Mouse (Mus musculus) embryo, embryonic 11.5 days (tissue): Measurements from ENCODE around the gene Pip5kl1.

Experiments
- DNase-seq: peaks from one replicate; pipeline ENCODE4 v3.0.0-alpha.2; 2012; ENCODE audit warnings: low read depth, low spot score

Gene Pip5kl1

DNA sequence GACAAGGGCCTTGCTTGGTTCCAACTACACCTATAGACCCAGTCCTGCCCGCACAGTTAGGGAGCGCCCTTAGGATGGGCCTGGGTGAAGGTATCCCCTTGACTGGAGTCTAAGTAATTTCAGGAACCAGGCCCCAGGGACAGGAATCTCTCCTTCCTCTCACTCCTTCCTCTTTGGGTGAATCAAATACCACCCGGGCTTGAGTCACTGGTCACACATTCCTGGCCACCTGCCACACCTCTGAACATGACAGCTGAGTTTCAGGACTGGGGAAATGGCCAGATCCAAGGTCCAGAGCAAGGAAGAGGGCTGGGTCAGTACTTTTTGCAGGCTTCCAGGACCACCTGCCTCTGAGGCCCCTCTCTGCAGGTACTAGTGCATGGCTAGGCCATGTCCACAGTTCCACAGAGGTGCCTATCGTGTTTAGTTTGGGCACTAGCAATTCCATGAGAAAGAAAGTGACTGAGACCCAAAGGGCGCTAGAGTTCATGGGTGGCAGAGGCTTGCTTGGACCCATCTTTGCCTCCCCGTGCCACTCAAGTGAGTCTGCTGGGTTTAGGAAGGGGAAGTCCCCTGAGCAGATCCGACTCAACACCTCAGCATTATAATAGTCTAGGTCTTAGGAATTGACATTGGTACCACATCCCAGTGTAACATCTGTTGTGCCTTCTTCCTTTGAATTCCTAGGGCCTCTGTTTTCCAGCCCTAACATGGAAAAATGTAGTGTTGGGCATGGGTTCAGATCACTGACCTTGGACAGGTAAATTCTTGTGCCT, 26.4 kb upstream of the Pip5kl1 start:
- no peak for DNase-seq

DNA sequence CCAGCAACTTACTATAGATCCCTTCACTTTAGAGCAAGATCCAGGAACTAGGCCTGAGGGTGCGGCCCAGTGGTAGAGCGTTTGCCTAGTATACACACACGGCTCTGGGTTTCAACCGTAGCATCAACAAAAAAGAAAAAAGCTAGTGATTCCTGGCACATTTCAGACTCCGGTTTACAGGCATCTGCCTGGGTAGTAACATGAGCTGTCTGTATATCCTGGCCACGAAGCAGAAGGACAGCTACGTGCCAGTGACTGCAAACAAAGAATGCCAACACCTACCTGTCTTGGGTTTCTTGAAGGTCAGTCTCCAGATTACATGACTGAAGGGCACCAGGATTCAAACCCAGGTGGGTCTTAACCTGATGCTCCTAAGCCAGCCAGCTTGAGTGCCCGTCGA, 25.4 kb upstream of the Pip5kl1 start:
- DNase-seq = no peak

DNA sequence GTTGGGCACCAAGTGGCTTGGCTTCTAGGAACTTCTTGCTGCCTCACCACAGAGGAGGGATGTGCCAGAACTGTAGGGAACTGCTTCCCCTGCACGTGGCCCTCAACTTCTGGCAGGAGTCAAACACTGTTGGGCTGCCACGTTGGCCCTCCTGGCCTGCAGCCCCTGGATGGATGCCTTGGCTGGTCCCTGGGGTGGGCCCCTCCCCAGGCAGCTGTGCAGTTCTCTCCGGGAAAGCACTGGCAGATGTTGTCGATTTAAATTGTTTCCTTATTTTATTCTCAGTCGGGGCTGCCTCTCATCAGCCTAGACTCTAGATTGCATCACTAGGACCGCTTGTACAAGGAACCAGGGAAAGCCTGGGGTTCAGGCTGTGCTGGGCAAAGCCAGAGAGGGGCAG, 24.8 kb upstream of the Pip5kl1 start:
- no peak for DNase-seq

DNA sequence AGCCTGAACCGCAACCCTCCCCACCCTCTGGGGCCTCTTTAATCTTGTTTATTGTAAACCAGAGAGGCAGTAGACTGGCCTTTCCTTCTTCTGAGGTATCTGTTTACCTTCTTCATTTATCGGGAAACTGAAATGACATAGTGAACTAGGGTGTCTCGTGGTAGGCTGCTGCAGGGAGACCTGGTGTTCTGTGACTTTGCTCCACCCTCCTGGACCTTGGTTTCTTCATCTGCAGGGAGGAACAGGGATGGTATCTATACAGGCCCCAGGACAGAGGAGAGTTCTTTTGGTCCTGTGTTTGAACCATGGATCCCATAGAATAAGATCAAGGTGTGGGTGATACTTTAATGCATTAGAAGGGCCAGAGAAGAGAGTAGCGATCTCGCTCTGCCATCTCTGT, 23.4 kb upstream of the Pip5kl1 start:
- no peak for DNase-seq

DNA sequence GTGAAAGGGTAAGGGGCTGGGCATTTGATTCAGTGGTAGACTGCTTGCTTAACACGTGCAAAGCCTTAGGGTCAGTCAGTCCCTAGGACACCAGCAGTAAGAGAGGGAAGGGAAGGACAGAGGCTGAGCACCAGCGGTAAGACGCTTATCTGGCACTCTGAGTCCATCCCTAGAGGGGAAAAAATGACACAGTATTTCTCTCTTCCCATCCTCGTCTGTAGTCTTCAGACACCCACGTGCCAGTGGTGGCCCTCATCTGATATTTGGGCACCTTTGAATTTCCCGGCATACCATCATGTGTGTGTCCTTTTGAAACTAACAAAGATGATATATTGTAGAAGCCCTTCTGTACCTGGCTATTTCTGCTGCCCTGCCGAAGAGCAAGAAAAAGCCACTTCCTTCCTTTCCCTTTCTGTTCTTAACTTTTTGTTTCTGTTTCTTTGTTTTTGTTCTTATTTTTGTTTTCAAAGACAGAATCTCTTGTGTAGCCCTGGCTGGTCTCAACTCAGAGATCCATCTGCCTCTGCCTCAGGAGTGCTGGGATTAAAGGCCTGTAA, 20.9 kb upstream of the Pip5kl1 start:
- DNase-seq = no peak

DNA sequence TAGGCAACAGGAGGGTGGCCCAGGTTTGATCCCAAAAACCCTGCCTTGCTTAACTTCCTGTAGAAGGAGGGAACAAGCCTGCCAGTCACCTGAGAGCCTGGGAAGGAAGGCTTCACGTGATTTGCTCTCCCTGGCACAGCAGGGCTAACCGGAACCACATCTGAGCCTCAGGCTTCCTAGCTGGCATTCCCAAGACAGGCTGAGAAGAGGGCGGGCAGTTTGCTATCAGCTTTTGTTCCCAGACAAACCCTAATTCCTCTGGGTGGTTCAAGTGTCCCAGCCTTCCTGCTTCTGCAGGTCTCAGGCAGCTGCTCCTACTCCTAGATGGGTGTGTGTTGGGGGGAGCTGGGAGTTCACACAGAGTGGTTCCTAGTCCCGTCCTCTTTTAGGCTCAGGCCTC, 19.1 kb upstream of the Pip5kl1 start:
- DNase-seq = no peak

DNA sequence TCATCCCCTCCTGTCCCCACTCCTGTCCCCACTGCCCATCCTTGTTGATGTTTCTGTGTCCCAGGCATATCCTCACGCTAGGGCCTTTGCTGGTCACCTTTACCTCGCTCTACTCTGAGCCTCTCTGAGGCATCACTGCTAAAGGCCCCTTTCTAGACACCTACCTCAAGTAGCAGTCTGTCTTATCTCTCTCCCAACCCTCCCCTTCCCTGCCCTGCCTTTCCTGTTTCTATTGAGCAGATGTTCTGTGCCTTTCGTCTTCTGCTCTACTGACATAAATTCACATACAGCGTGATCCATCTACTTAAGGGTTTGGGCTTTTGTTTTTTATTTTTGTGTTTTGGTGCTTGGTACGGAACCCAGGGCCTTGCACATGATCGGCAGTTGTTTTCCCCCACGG, 18.6 kb upstream of the Pip5kl1 start:
- no peak for DNase-seq

DNA sequence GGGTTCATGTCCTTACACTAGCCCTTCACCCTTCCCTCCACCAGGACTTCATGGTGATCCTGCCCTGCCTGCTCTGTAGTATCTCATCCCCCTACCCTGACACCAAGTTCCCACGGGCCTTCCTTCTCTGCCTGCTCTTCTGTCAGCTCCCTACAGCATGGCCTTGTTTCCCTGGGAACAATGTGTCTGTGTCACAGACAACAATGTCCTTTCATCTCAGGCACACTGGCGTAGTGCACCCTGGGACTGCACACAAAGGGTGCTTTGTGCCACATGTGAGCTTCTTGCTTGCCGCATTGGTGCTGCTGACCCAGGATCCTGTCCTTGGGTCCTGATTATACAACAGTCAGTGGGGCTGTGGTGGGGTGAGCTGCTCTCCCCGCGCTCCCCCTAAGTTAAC, 15.0 kb upstream of the Pip5kl1 start:
- DNase-seq = no peak

DNA sequence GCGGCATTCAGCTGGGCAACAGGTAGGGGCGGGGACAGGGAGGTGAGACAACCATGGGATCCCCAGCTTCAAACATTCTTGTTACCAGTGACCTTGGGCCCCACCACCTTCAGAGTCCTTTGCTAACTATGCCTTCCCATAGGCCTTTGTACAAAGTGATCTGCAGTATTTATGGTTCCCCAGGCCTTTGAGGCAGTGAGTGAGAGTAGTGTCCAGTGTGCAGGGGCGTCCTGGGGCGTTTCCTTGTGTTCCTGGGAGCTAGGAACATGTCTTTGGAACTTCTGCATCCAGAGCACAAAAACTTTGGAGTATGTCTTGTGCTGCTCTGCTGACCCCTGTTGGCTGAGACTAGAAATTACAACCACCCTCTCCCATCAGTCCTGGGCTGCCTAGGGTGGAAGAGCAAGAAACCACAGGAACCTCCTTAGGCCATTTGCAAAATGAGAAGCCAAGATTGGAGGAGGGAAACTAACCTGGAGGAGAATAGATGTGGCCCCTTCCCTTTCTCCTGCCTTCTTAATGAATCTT, 8.0 kb upstream of the Pip5kl1 start:
- peak; percentile 56 for DNase-seq

DNA sequence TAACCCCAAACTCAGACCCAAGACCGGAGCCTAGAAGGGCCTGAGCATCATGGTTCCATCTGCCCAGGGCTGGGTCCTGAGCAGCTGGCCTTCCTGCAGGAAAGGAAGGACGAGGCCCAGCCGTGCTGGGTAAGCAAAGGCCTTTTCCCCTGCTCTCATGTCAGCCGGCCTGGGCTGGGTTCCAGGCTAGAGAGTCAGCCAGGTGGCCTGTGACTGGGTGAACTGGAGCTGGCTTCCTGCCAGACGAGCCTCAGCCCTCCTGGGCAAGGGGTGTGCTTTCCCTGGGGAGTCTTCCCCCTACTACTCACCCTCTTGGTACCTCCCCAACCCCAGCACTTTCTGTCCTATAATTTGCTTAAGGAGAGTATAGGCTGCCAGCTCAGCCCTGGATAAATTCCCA, 6.4 kb upstream of the Pip5kl1 start:
- DNase-seq = no peak

DNA sequence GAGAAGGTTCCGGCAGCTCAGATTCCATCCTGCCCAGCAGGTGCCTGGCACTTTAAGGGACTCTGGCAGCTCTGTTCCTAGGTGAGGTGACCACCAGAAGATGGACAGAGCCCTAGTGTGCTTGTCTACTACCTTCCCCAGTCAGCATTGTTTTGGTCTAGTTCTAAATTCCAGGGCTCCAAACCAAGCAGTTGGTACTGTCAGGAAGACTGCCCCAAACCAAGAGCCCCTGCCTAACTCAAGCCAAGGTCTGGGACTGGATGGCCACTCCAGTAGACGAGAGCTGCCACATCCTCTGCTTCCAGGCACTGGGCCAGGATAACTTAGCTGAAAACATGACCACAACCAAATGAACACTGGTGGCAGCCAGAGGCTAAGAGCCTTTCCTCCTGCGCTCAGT, 5.7 kb upstream of the Pip5kl1 start:
- no peak for DNase-seq

DNA sequence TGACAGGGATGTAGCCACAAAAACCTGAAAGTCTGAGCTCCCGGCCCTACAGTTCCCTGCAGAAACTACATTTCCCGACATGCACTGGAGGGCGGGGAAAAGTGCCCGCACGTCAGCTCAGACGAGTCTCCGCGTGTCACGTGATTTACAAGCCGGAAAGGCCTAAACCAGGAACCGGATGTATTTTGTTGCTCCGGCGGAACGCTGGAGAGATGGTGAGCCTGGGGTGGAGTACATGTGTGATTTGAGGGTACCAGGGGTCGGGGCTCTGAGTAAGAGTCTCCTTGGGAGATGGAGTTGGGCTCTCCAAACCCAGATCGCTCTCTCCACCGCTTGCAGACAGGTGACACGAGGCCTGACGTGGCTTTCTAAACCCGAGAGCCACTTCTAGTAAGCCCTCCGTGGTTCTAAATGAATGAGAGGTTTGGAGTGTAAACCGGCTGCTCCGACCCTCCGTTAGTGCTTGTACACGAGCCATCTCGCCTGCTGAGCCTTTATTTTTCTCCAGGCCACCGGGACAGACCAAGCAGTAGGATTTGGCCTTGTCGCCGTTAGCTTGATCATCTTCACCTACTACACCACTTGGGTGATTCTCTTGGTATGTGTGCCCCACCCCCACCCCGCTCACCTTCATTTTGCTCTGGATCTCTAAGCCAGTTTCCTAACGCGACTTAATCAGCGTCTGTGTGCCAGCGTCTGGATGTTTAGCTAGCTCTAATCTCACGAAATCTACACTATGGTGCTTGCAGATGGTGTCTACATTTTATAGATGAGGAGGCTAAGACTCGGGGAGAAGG, 3.7 kb upstream of the Pip5kl1 start, which contains the start of gene Dpm2:
Dpm2 (plus strand) TSS at position 161 of the 797 bp plus-strand sequence.
- peak; percentile 85 for DNase-seq

DNA sequence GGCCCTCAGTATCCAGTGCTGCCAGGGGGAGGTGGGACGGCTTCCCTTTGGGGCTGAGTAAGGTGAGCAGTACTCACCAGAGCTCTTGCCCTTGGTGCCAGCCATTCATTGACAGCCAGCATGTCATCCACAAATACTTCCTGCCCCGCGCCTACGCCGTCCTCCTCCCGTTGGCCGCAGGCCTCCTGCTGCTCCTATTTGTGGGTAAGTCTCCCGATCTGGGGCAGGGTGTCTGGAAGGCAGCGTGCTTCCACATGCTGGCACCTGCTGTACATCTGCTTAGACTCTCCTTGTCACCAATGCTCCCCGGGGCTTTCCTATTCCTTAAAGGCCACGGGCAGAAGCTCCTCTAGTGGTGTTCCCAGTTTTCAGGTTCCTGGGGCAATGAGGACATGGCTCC, 2.4 kb upstream of the Pip5kl1 start:
- no peak for DNase-seq

DNA sequence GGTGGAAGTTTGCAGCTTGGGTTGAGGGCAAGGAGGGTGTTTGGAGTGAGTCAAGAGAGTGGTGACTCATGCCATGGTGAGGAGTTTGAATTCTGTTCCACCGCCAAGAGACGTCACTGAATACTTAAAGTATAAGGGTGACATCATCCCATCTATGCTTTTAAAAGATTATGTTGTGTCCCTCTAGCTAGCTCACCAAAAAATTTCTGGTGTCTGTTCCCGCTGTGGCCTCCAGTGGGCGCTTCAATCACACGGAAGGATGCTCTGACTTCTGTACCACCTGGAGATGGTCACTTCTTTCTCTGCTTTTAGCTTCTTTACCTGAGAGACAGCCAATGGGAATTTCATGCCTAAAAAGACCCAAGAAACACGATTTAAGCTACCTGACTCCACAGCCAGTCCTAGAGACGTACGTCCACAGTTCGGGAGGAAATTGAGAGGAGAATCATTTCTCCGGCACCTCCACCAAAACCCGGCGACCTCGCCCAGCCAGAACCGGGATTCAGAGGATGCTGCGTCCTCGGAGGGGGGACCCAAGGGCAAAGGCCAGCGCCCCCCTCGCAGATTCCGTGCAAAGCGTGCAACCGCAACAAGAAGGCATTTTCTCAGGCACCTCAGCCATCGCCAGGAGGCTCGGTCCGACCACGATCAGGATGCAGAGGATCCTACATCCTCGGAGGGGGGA, 446 bp downstream of the Pip5kl1 start:
- no peak for DNase-seq

DNA sequence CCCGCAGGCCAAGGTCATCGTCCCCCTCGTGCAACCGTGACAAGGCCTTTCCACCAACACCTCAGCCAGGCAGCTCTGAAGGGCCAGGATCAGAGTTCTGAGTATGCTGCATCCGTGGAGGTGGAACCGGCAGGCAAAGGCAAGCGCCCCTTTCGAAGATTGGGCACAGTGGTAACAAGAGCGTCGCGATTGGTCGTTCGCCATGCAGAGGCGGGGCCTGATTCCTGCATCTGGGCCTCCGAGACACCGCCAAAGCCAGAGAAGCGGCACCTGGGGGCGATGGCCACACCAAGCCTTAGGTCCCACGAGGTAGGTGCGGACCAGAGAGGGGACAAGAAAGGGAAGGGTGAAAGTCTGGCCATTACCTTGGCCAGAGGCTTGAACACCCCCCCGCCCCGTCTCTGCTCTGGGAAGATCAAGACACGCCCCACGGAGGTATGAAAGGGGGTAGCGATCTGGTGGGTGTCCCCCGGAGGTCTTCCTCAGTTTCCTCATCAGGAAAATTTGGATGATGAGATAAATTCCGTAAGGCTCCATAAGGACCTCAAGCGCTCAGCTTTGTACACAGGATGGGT, 1.1 kb downstream of the Pip5kl1 start, which contains the start of gene 9430097D07Rik:
9430097D07Rik (minus strand) TSS at position 99 of the 575 bp plus-strand sequence.
- peak; percentile 44 for DNase-seq

DNA sequence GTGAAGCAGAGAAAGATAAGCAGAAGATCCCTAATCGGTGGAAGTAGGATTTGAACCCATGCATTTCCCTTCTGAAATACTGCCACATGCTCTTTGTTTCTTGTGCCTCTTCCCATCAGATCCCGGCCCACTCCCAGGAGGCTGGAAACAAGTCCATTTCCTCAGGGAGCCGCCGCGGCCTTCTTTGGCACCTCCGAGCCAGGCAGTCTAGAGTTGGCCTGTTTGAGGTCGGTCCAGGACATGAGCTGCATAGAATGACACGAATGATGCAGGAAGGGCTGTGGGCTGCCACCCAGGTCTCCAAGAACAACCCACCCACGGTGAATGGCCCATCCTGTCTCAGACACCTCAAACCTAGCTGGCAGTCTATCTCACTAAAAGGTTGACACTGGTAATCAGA, 1.9 kb downstream of the Pip5kl1 start:
- no peak for DNase-seq

DNA sequence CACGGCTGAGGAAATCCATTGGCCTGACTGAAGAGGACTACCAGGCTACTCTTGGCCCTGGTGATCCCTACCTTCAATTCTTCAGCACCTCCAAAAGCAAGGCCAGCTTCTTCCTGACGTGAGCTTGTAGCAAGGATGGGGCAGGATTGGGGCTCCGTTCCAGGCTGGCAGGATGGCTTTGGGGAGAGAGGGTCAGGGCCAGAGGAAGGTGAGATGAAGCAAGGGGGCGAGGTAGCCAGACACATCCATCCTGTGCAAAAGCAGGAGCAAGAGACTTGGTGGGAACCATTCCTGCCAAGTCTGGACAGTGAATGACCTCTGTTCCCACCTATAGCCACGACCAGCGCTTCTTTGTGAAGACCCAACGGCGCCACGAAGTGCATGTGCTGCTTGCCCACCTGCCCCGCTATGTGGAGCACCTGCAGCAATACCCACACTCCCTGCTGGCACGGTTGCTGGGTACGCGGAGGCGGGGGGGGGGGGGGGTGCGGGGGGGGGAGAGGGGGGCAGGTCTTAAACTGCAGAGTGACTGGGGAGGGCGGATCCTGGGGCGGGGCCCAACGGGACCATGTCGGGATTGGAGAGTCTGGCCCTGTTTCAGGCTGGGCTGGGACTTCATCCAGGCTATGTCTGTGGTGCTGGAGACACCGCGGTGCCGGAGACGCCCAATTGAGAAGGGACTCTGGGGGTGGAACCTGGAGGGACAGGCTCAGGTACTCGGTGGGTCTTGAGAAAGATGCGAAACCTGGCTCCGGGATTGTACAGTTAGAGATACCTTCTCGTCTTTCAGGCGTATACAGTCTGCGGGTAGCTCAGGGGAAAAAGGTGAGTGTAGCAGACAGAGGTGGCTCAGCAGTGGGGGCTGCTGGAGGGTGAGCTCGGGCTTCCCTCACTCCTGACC, 3.8 kb downstream of the Pip5kl1 start:
- DNase-seq = no peak

DNA sequence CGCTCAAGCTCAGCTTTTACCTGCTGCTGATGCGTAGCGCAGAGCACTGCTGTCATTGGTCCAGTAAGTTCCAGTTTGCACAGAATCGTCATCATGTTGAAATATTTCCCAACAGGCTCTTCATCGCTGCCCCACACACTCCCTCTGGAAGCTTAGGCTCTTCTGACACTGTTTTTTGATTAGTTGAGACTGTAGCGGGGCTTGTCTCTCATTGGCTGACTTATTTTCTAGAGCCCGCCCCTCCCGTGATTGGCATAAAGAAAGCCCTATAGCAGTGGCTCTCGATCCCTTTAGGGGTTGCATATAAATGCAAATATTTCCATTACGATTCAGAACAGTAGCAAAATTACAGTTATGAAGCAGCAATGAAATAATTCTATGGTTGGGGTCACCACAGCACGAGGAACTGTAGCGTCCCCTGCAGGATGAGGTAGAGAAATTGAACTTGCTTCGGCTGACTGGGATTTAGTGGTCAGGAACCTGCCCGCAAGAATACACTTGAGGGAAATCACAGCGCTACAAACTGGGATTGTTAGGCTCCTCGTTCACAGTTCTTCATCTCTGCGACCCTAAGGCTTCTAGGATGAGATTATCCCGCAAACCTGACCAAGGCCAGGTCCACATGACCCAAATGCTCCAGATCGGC, 7.0 kb downstream of the Pip5kl1 start:
- no peak for DNase-seq

DNA sequence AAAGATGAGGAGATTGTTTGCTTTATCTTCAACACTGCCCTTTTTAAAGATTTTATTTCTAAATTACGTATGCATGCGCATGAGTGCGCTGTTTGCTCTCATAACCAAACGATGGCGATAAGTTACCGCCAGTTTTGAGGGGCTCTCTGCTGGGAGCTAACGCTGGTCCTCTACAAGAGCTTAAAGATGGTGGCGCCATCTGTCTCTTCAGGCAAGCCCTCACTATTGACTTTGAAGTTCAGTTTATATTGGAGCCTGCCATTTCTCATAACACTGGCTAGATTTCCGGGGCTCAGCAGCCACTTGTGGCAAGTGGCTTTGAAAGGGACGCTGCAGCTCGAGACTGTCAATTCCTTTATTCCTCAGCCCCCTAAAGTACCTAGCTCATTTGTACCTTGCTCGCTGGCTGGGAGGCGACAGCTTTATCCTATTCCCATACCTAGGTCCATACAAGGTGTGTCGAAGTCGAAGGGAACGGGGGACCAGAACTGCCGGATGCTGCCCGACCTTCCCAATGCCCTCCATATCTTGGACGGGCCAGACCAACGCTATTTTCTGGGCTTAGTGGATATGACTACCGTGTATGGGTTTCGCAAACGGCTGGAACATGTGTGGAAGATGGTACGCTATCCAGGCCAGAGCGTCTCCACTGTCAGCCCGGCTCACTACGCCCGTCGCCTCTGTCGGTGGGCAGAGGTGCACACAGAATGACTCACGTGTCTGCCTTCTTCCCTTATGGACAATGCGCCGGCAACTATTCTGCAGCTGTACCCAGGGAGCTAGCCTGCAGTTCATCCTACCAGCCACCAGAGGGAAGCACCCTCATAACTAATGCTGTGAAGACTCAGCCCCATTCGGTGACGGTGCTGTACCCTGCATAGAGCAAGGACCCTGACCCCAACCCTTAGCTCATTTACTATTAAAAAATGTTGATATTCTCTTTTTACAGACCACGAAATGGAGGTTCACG, 8.5 kb downstream of the Pip5kl1 start:
- peak; percentile 76 for DNase-seq
